Mouse (Mus musculus) E14TG2a.4 (cell line): Measurements from ENCODE around the gene 9630041A04Rik.

Experiments used
- CTCF ChIP-seq: conservative IDR thresholded peaks from 2 replicates; pipeline ENCODE4 v1.5.1; 2014; ENCODE audit warnings: low read length
- NANOG ChIP-seq: IDR thresholded peaks from 2 replicates; pipeline ENCODE4 v1.6.1; 2014; ENCODE audit warnings: borderline replicate concordance, low read length, mixed read lengths

- TF ChIP-seq CTCF (no peak), NANOG (no peak)
Observed at GRCm38 (mm10) chr9:101845691-101846090, 15.9 kb upstream of the 9630041A04Rik start.
